ENCODE assay signal across 22 mouse cellular contexts in the genomic region with DNA sequence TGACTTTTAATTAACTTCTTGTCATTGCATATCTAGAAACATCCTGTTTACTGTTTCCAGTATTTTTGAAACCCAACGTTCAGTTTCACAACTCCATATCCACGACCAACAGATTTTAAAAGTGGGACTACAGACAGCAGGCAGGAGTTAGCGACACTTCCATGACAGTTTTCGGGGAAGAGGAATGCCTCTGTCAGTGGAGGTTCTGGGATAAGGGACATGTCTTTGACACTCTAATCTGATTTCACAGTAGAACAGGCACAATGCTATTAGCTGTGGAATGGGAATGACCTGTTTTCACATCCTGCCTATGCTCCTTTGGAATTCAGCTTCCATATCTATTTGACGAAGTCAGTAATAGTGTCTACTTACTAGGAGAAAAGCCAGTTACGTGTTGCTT.
DNase-seq lines count a peak whose midpoint lies in the region; ATAC-seq and TF ChIP-seq lines count a peak whose summit lies in the region.
"Had no signal": no experiment of that assay in that cellular context is flagged by ENCODE, and none has a peak within 500 bp of the region (broad histone marks: within the 10 kb centered on the region; RNA-seq: fewer than 3 reads in every experiment).

No protein-coding gene starts in this region.

- H3K36me3 ChIP-seq in heart, embryonic 14.5 days (ENCODE audit: control insufficient read depth, insufficient read depth, low read length), result no peaks in the 10 kb centered on the region
- peaks cover 4% of the 10 kb centered on the region; the same call in 1 of the 2 replicates for H3K36me3 ChIP-seq in lung, embryonic 14.5 days (ENCODE audit: insufficient read depth)
- H3K36me3 ChIP-seq: hindbrain, embryonic 12.5 days; neural tube, embryonic 15.5 days had no signal

- no peak overlapping the region for H3K9ac ChIP-seq in heart, embryonic 14.5 days (ENCODE audit: low read length)
- H3K9ac ChIP-seq in lung, embryonic 14.5 days, result no peak overlapping the region
- H3K9ac ChIP-seq: embryonic facial prominence, embryonic 12.5 days; hindbrain, embryonic 12.5 days; neural tube, embryonic 15.5 days had no signal

- H3K27me3 ChIP-seq in heart, embryonic 14.5 days (ENCODE audit: control insufficient read depth, insufficient read depth, low read length), result no peaks in the 10 kb centered on the region
- H3K27me3 ChIP-seq in lung, embryonic 14.5 days (ENCODE audit: insufficient read depth, low read length), result no peaks in the 10 kb centered on the region
- H3K27me3 ChIP-seq: embryonic facial prominence, embryonic 12.5 days; hindbrain, embryonic 12.5 days; neural tube, embryonic 15.5 days; Patski had no signal

- TF ChIP-seq POLR2A in lung, adult 2 months (IDR thresholded peaks at IDR 0.05; ENCODE audit: borderline replicate concordance, extremely low read depth, low read depth, low read length), result no peak

- H3K4me2 ChIP-seq in heart, embryonic 14.5 days (ENCODE audit: low read length), result no peak overlapping the region
- no peak overlapping the region for H3K4me2 ChIP-seq in lung, embryonic 14.5 days
- H3K4me2 ChIP-seq: embryonic facial prominence, embryonic 12.5 days; hindbrain, embryonic 12.5 days; neural tube, embryonic 15.5 days had no signal

- no peaks in the 10 kb centered on the region for H3K9me3 ChIP-seq in heart, embryonic 14.5 days (ENCODE audit: control insufficient read depth, low read length)
- H3K9me3 ChIP-seq in lung, embryonic 14.5 days (ENCODE audit: low read depth, low read length), result no peaks in the 10 kb centered on the region
- H3K9me3 ChIP-seq: embryonic facial prominence, embryonic 12.5 days; hindbrain, embryonic 12.5 days; neural tube, embryonic 15.5 days had no signal

- intact Hi-C loops in heart, postnatal 14 days (cut with DNase I), result loop anchor here (5.0 kb wide), 1 partner anchor 83 kb away; no protein-coding TSS in a partner anchor
- intact Hi-C loops in left cerebral cortex, postnatal 10 days (cut with DNase I), result no loop called here

- H3K4me3 ChIP-seq in heart, embryonic 14.5 days (ENCODE audit: control insufficient read depth in 1 of 2, insufficient read depth in 1 of 2, low read depth in 1 of 2, low read length in 2 of 2), result no peak overlapping the region
- H3K4me3 ChIP-seq in lung, embryonic 14.5 days (ENCODE audit: low read depth, low read length), result no peak overlapping the region
- H3K4me3 ChIP-seq in lung, adult 2 months (replicated peaks; ENCODE audit: extremely low read depth, low read depth, low read length), result no peak overlapping the region
- H3K4me3 ChIP-seq: embryonic facial prominence, embryonic 12.5 days; hindbrain, embryonic 12.5 days; layer of hippocampus, adult 2 months; neural tube, embryonic 15.5 days had no signal

- H3K4me1 ChIP-seq in heart, embryonic 14.5 days (ENCODE audit: control insufficient read depth in 2 of 2, insufficient read depth in 2 of 2, low read length in 2 of 2), result peaks cover 26 to 52% of the 10 kb centered on the region in 2 experiments
- H3K4me1 ChIP-seq in lung, embryonic 14.5 days (ENCODE audit: insufficient read depth), result peaks cover 25% of the 10 kb centered on the region
- peaks cover 32% of the 10 kb centered on the region for H3K4me1 ChIP-seq in lung, adult 2 months (ENCODE audit: control insufficient read depth, insufficient read depth, low read length)

- peak overlapping the region; percentile 7 to 81; a peak in 3 of 4 replicates for H3K27ac ChIP-seq in heart, embryonic 14.5 days (replicated peaks in 1 of 2; ENCODE audit: control insufficient read depth in 1 of 2, insufficient read depth in 1 of 2, low read depth in 2 of 2, low read length in 2 of 2)
- H3K27ac ChIP-seq in lung, embryonic 14.5 days (ENCODE audit: low read depth), result no peak overlapping the region
- H3K27ac ChIP-seq: embryonic facial prominence, embryonic 12.5 days; hindbrain, embryonic 12.5 days; neural tube, embryonic 15.5 days; stomach, postnatal 0 days had no signal

- 13% methylated on average over 6 of the region's 6 CpGs for WGBS in heart, embryonic 14.5 days
- WGBS in lung, embryonic 14.5 days, result 37% methylated on average over 6 of the region's 6 CpGs
- WGBS in lung, adult 2 months, result 52% methylated on average over 6 of the region's 6 CpGs

- ATAC-seq in heart, embryonic 14.5 days (ENCODE audit: insufficient number of reproducible peaks, insufficient read depth, low FRiP score, low read depth), result no peak
- ATAC-seq in lung, embryonic 14.5 days (ENCODE audit: insufficient read depth), result peak; percentile 45
- ATAC-seq: forebrain, embryonic 14.5 days; midbrain, embryonic 16.5 days; Patski had no signal

- DNase-seq in heart, postnatal 14 days, result no peak
- peak; percentile 77 for DNase-seq in lung, embryonic 14.5 days
- DNase-seq in lung, adult 2 months, result no peak
- peak; percentile 72 for DNase-seq in lung, postnatal 10 days
- no peak for DNase-seq in left cerebral cortex, postnatal 10 days (ENCODE audit: extremely low spot score in 1 of 2, low spot score in 2 of 2)
- DNase-seq in cerebellum, postnatal 25 days, result no peak
- DNase-seq: adrenal gland, adult 8-10 months; cerebellum, adult 9-10 months; gastrocnemius, postnatal 36 days; kidney, adult 18-20 months; kidney, postnatal 14 days; layer of hippocampus, postnatal 36 days; right cerebral cortex, postnatal 4 days had no signal

- no peak for TF ChIP-seq CTCF in lung, embryonic 14.5 days (IDR thresholded peaks at IDR 0.05; ENCODE audit: low read depth)
- no peak for TF ChIP-seq CTCF in lung, adult 2 months (IDR thresholded peaks at IDR 0.05; ENCODE audit: insufficient read depth, low read length)

Comparison
In these comparisons a context has a peak if more than half of its experiments do, and no peak if none do; other contexts are left out.
1. DNase-seq: peak in lung, embryonic 14.5 days (single experiment) and lung, postnatal 10 days (single experiment); none in heart, postnatal 14 days (0 of 2), lung, adult 2 months (single experiment), left cerebral cortex, postnatal 10 days (0 of 2) and cerebellum, postnatal 25 days (0 of 2).